Comparison of ENCODE assay signal across 18 mouse cellular contexts in the genomic region with DNA sequence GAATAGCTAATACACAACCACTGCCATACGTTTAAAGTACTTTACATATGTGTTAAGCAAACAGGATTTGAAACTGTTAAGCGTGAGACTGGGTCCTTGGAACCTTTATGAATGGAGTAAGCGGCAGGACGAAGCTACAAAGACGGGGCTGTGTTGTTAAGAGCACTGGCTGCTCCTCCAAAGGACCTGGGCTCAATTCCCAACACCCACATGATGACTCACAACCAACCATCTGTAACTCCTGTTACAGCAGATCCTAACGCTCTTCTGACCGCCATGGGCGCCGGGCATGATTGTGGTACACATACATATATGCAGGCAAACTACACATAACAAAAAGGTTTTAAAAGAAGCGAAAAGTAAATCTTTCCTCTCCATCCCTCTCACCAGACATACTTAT. TPM values are rescaled to one million over a fixed set of nuclear protein-coding genes. Genes with fewer than 3 reads are reported as not detected.
DNase-seq lines count a peak whose midpoint lies in the region; ATAC-seq and TF ChIP-seq lines count a peak whose summit lies in the region.
"Had no signal": no experiment of that assay in that cellular context is flagged by ENCODE, and none has a peak within 500 bp of the region (broad histone marks: within the 10 kb centered on the region; RNA-seq: fewer than 3 reads in every experiment).

No protein-coding gene starts in this region.

- H3K9me3 ChIP-seq in forebrain, embryonic 15.5 days: no peaks in the 10 kb centered on the region
- peaks cover 2% of the 10 kb centered on the region; the same call in 1 of the 2 replicates for H3K9me3 ChIP-seq in forebrain, embryonic 10.5 days
- H3K9me3 ChIP-seq: liver, embryonic 15.5 days had no signal

- no peak overlapping the region for H3K4me2 ChIP-seq in forebrain, embryonic 15.5 days (replicated peaks)
- H3K4me2 ChIP-seq: embryonic facial prominence, embryonic 12.5 days; liver, embryonic 15.5 days had no signal

- no peak for DNase-seq in forebrain, embryonic 10.5 days (ENCODE audit: extremely low spot score, low spot score)
- DNase-seq in left cerebral cortex, adult 2 months (ENCODE audit: extremely low spot score in 1 of 2, low spot score in 2 of 2): peak; percentile 13 to 44
- DNase-seq in left cerebral cortex, postnatal 4 days: no peak
- DNase-seq in layer of hippocampus, adult 8-10 months (ENCODE audit: low spot score in 2 of 2): peak; percentile 37 to 68
- peak; percentile 23 for DNase-seq in right cerebral cortex, postnatal 14 days
- no peak for DNase-seq in thymus, adult 18-20 months
- no peak for DNase-seq in retina, embryonic 14.5 days (ENCODE audit: low spot score)
- DNase-seq: adrenal gland, postnatal 14 days; cerebellum, postnatal 25 days; heart, postnatal 10 days; kidney, adult 8-10 months had no signal

- H3K36me3 ChIP-seq in forebrain, embryonic 15.5 days: no peaks in the 10 kb centered on the region
- H3K36me3 ChIP-seq in forebrain, embryonic 10.5 days (replicated peaks): no peaks in the 10 kb centered on the region
- H3K36me3 ChIP-seq: embryonic facial prominence, embryonic 12.5 days; liver, embryonic 15.5 days had no signal

- 73% methylated on average over 10 of the region's 10 CpGs for WGBS in forebrain, embryonic 15.5 days
- WGBS in forebrain, embryonic 10.5 days: 90% methylated on average over 10 of the region's 10 CpGs

- no peak overlapping the region for H3K9ac ChIP-seq in forebrain, embryonic 15.5 days (replicated peaks)
- H3K9ac ChIP-seq: embryonic facial prominence, embryonic 12.5 days; liver, embryonic 15.5 days had no signal

- H3K27me3 ChIP-seq in forebrain, embryonic 15.5 days: 0 out of 2 replicates have a peak, but pooled peaks cover 11% of the 10 kb centered on the region
- H3K27me3 ChIP-seq in forebrain, embryonic 10.5 days (ENCODE audit: poor library complexity, severe bottlenecking): peaks cover 50% of the 10 kb centered on the region

- intact Hi-C loops in left cerebral cortex, adult 2 months (cut with DNase I): no loop called here
- intact Hi-C loops in left cerebral cortex, postnatal 4 days (cut with DNase I): no loop called here

- H3K4me3 ChIP-seq in forebrain, embryonic 15.5 days: no peak overlapping the region
- no peak overlapping the region for H3K4me3 ChIP-seq in forebrain, embryonic 10.5 days
- H3K4me3 ChIP-seq in left cerebral cortex, adult 2 months: no peak overlapping the region
- H3K4me3 ChIP-seq: embryonic facial prominence, embryonic 12.5 days; liver, embryonic 15.5 days; myocyte had no signal

- H3K4me1 ChIP-seq in forebrain, embryonic 15.5 days: peaks cover 30% of the 10 kb centered on the region
- H3K4me1 ChIP-seq in forebrain, embryonic 10.5 days: peaks cover 36% of the 10 kb centered on the region

- ATAC-seq in forebrain, embryonic 15.5 days (replicated peaks): 0 out of 2 replicates have a peak, but pooled peaks have one; percentile 31
- ATAC-seq: forebrain, embryonic 16.5 days had no signal

- TF ChIP-seq CTCF in left cerebral cortex, adult 2 months (IDR thresholded peaks at IDR 0.05): no peak

- 0 out of 2 replicates have a peak overlapping the region, but pooled peaks have one; percentile 11 for H3K27ac ChIP-seq in forebrain, embryonic 15.5 days (replicated peaks)
- H3K27ac ChIP-seq in forebrain, embryonic 10.5 days: no peak overlapping the region
- no peak overlapping the region for H3K27ac ChIP-seq in left cerebral cortex, adult 2 months
- H3K27ac ChIP-seq: embryonic facial prominence, embryonic 12.5 days; liver, embryonic 15.5 days; macrophage had no signal

RNA-seq across cellular contexts. Expression of gene Cybrd1, which starts 3.1 kb away (rescaled TPM):
- 1.0 and 1.5 TPM in 2 replicates for polyA plus RNA-seq in forebrain, embryonic 15.5 days (2015; fragmentation: Nextera tagmentation; extraction: Ambion mirVana)
- 0.25 and 0.27 TPM in 2 replicates for polyA plus RNA-seq in forebrain, embryonic 10.5 days (2016; fragmentation: Nextera tagmentation; extraction: Ambion mirVana)
- total RNA-seq in left cerebral cortex, adult 2 months (2021): 1 to 10 TPM; 1.4 to 1.5 TPM
- 1 to 10 TPM; 5.4 to 7.6 TPM for total RNA-seq in left cerebral cortex, postnatal 4 days (2021)
- 1 to 10 TPM; 2.6 to 7.7 (median 4.7) TPM for total RNA-seq in layer of hippocampus, adult 8-10 months (2022)
- total RNA-seq: granulocyte monocyte progenitor cell, adult 5-6 weeks had no signal

Comparison
In these comparisons a context has a peak if more than half of its experiments do, and no peak if none do; other contexts are left out.
1. DNase-seq: peak in left cerebral cortex, adult 2 months (2 of 2), layer of hippocampus, adult 8-10 months (2 of 2) and right cerebral cortex, postnatal 14 days (single experiment); none in forebrain, embryonic 10.5 days (single experiment), left cerebral cortex, postnatal 4 days (single experiment), thymus, adult 18-20 months (0 of 2) and retina, embryonic 14.5 days (single experiment).